Mouse (Mus musculus): ENCODE measurements around the gene Trim25. TPM values are rescaled to one million over a fixed set of nuclear protein-coding genes. Genes with fewer than 3 reads are reported as not detected.
A peak's percentile ranks its signal among the peaks of the same experiment; 100 is the strongest.

Gene Trim25
- total and polyA plus RNA-seq, 2 experiments from 2014 or later = 7.8 to 16.1 TPM

- Histone ChIP-seq H3K9ac (replicated peaks; ENCODE audit: low read depth, low read length) (peak overlapping the region; percentile 34; the same call in 1 of the 2 replicates), H3K36me3 (replicated peaks; ENCODE audit: control insufficient read depth, insufficient read depth, low read length) (peaks cover 16% of the 10 kb centered on the region), H3K27ac (ENCODE audit: low read depth) (no peak overlapping the region), H3K9me3 (replicated peaks; ENCODE audit: control insufficient read depth, low read length) (no peaks in the 10 kb centered on the region), H3K4me1 (ENCODE audit: control insufficient read depth, insufficient read depth) (peaks cover 33% of the 10 kb centered on the region), H3K27me3 (ENCODE audit: control insufficient read depth, insufficient read depth, low read length) (no peaks in the 10 kb centered on the region), H3K4me2 (ENCODE audit: low read depth, low read length) (peak overlapping the region; percentile 78), H3K4me3 (ENCODE audit: low read depth, low read length) (peak overlapping the region; percentile 88)
- TF ChIP-seq CTCF (IDR thresholded peaks at IDR 0.05; ENCODE audit: low read depth) = no peak
- TF ChIP-seq EP300 (IDR thresholded peaks at IDR 0.05; ENCODE audit: low read depth) = no peak
- ATAC-seq (ENCODE audit: insufficient read depth, low read depth) = no peak
- no peak for DNase-seq (ENCODE audit: low spot score)
- WGBS = 83% methylated on average over 7 of the region's 7 CpGs
These were observed 2.4 kb downstream of the Trim25 start for GRCm38 (mm10) chr11:89001569-89001968.

- H3K27ac ChIP-seq (ENCODE audit: low read depth) = 0 out of 2 replicates have a peak overlapping the region, but pooled peaks have one; percentile 46
- peak overlapping the region; percentile 22 for H3K4me3 ChIP-seq (ENCODE audit: low read depth, low read length)
- H3K36me3 ChIP-seq (replicated peaks; ENCODE audit: control insufficient read depth, insufficient read depth, low read length) = peaks cover 19% of the 10 kb centered on the region
- H3K4me1 ChIP-seq (ENCODE audit: control insufficient read depth, insufficient read depth) = peaks cover 30% of the 10 kb centered on the region
- ATAC-seq (ENCODE audit: insufficient read depth, low read depth) = no peak
- no peaks in the 10 kb centered on the region for H3K27me3 ChIP-seq (ENCODE audit: control insufficient read depth, insufficient read depth, low read length)
- H3K9ac ChIP-seq (replicated peaks; ENCODE audit: low read depth, low read length) = peak overlapping the region; percentile 30; the same call in 1 of the 2 replicates
- no peak for TF ChIP-seq CTCF (IDR thresholded peaks at IDR 0.05; ENCODE audit: low read depth)
- TF ChIP-seq EP300 (IDR thresholded peaks at IDR 0.05; ENCODE audit: low read depth) = no peak
- peak overlapping the region; percentile 78 for H3K4me2 ChIP-seq (ENCODE audit: low read depth, low read length)
- WGBS = 89% methylated on average over 5 of the region's 5 CpGs
- no peak for DNase-seq (ENCODE audit: low spot score)
- H3K9me3 ChIP-seq (replicated peaks; ENCODE audit: control insufficient read depth, low read length) = no peaks in the 10 kb centered on the region
These were observed 2.9 kb downstream of the Trim25 start for GRCm38 (mm10) chr11:89002068-89002467.

- H3K4me2 ChIP-seq (ENCODE audit: low read depth, low read length) = peak overlapping the region; percentile 78
- H3K27me3 ChIP-seq (ENCODE audit: control insufficient read depth, insufficient read depth, low read length) = no peaks in the 10 kb centered on the region
- H3K4me1 ChIP-seq (ENCODE audit: control insufficient read depth, insufficient read depth) = peaks cover 30% of the 10 kb centered on the region
- WGBS = 55% methylated on average over 5 of the region's 5 CpGs
- DNase-seq (ENCODE audit: low spot score) = no peak
- H3K36me3 ChIP-seq (replicated peaks; ENCODE audit: control insufficient read depth, insufficient read depth, low read length) = peaks cover 25% of the 10 kb centered on the region
- ATAC-seq (ENCODE audit: insufficient read depth, low read depth) = no peak
- peak overlapping the region; percentile 46 for H3K27ac ChIP-seq (ENCODE audit: low read depth)
- TF ChIP-seq EP300 (IDR thresholded peaks at IDR 0.05; ENCODE audit: low read depth) = no peak
- TF ChIP-seq CTCF (IDR thresholded peaks at IDR 0.05; ENCODE audit: low read depth) = no peak
- H3K9ac ChIP-seq (replicated peaks; ENCODE audit: low read depth, low read length) = peak overlapping the region; percentile 30; the same call in 1 of the 2 replicates
- H3K4me3 ChIP-seq (ENCODE audit: low read depth, low read length) = peak overlapping the region; percentile 22
- no peaks in the 10 kb centered on the region for H3K9me3 ChIP-seq (replicated peaks; ENCODE audit: control insufficient read depth, low read length)
These were observed 3.4 kb downstream of the Trim25 start for GRCm38 (mm10) chr11:89002621-89003020.

GRCm38 (mm10) chr11:89003078-89003477 lies 3.9 kb downstream of the Trim25 start:
- peak overlapping the region; percentile 30; the same call in 1 of the 2 replicates for H3K9ac ChIP-seq (replicated peaks; ENCODE audit: low read depth, low read length)
- 58% methylated on average over 6 of the region's 6 CpGs for WGBS
- TF ChIP-seq CTCF (IDR thresholded peaks at IDR 0.05; ENCODE audit: low read depth) (no peak), EP300 (IDR thresholded peaks at IDR 0.05; ENCODE audit: low read depth) (no peak)

GRCm38 (mm10) chr11:89003726-89004125 lies 4.5 kb downstream of the Trim25 start:
- no peaks in the 10 kb centered on the region for H3K27me3 ChIP-seq (ENCODE audit: control insufficient read depth, insufficient read depth, low read length)
- ATAC-seq (ENCODE audit: insufficient read depth, low read depth) = no peak
- TF ChIP-seq EP300 (IDR thresholded peaks at IDR 0.05; ENCODE audit: low read depth) (no peak), CTCF (IDR thresholded peaks at IDR 0.05; ENCODE audit: low read depth) (no peak)
- peaks cover 30% of the 10 kb centered on the region for H3K36me3 ChIP-seq (replicated peaks; ENCODE audit: control insufficient read depth, insufficient read depth, low read length)
- peak overlapping the region; percentile 46 for H3K27ac ChIP-seq (ENCODE audit: low read depth)
- H3K4me3 ChIP-seq (ENCODE audit: low read depth, low read length) = peak overlapping the region; percentile 22
- H3K9ac ChIP-seq (replicated peaks; ENCODE audit: low read depth, low read length) = no peak overlapping the region
- 61% methylated on average over 4 of the region's 4 CpGs for WGBS
- peak overlapping the region; percentile 78 for H3K4me2 ChIP-seq (ENCODE audit: low read depth, low read length)
- no peak for DNase-seq (ENCODE audit: low spot score)
- peaks cover 30% of the 10 kb centered on the region for H3K4me1 ChIP-seq (ENCODE audit: control insufficient read depth, insufficient read depth)
- no peaks in the 10 kb centered on the region for H3K9me3 ChIP-seq (replicated peaks; ENCODE audit: control insufficient read depth, low read length)

More at GRCm38 (mm10) chr11:89003078-89003477, 3.9 kb downstream of the Trim25 start:
- DNase-seq (ENCODE audit: low spot score) (no peak), ATAC-seq (ENCODE audit: insufficient read depth, low read depth) (no peak)
- Histone ChIP-seq H3K36me3 (replicated peaks; ENCODE audit: control insufficient read depth, insufficient read depth, low read length) (peaks cover 27% of the 10 kb centered on the region), H3K4me3 (ENCODE audit: low read depth, low read length) (peak overlapping the region; percentile 22), H3K4me1 (ENCODE audit: control insufficient read depth, insufficient read depth) (peaks cover 30% of the 10 kb centered on the region), H3K27me3 (ENCODE audit: control insufficient read depth, insufficient read depth, low read length) (no peaks in the 10 kb centered on the region), H3K27ac (ENCODE audit: low read depth) (peak overlapping the region; percentile 46), H3K9me3 (replicated peaks; ENCODE audit: control insufficient read depth, low read length) (no peaks in the 10 kb centered on the region), H3K4me2 (ENCODE audit: low read depth, low read length) (peak overlapping the region; percentile 78)

- no peaks in the 10 kb centered on the region for H3K9me3 ChIP-seq (replicated peaks; ENCODE audit: control insufficient read depth, low read length)
- no peak for ATAC-seq (ENCODE audit: insufficient read depth, low read depth)
- no peak for DNase-seq (ENCODE audit: low spot score)
- H3K9ac ChIP-seq (replicated peaks; ENCODE audit: low read depth, low read length) = no peak overlapping the region
- H3K27ac ChIP-seq (ENCODE audit: low read depth) = no peak overlapping the region
- no peak overlapping the region for H3K4me3 ChIP-seq (ENCODE audit: low read depth, low read length)
- H3K4me1 ChIP-seq (ENCODE audit: control insufficient read depth, insufficient read depth) = peaks cover 29% of the 10 kb centered on the region
- H3K27me3 ChIP-seq (ENCODE audit: control insufficient read depth, insufficient read depth, low read length) = no peaks in the 10 kb centered on the region
- no peak for TF ChIP-seq EP300 (IDR thresholded peaks at IDR 0.05; ENCODE audit: low read depth)
- no peak for TF ChIP-seq CTCF (IDR thresholded peaks at IDR 0.05; ENCODE audit: low read depth)
- 63% methylated on average over 5 of the region's 5 CpGs for WGBS
- H3K4me2 ChIP-seq (ENCODE audit: low read depth, low read length) = no peak overlapping the region
- peaks cover 45% of the 10 kb centered on the region for H3K36me3 ChIP-seq (replicated peaks; ENCODE audit: control insufficient read depth, insufficient read depth, low read length)
These were observed 6.3 kb downstream of the Trim25 start for GRCm38 (mm10) chr11:89005473-89005872.

Measured in heart, postnatal 0 days (tissue).